Mouse (Mus musculus): ENCODE measurements at regions not wholly inside any gene's neighbourhood (a gene's known extent, or its start where the extent isn't known, plus 50 kb on each side); places are given as distances from the start of the nearest gene placed in this dataset.

DNA sequence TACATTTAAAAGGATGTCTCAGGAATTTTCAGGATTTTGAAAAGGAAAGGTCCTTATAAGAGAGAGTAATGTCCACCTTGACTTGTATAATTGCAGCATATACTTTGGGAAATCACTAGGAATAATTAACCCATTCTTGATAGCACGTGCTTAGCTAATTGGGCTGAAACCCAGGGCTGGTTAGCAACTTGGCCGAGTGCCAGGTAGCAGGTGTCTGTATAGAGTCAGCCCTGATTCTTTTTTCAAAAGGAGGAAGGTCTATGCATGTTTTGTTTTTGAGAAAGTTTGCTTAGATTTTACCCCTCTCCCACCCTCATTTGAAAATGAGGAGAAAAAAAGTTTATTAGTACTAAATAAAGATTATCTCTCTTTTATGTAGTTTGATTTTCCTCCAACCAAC, 113.1 kb downstream of the Sox3 start:
- H3K4me1 ChIP-seq (ENCODE audit: control insufficient read depth, insufficient read depth, low read length): no peaks in the 10 kb centered on the region
- H3K79me2 ChIP-seq (ENCODE audit: control insufficient read depth, insufficient read depth, low read length): no peaks in the 10 kb centered on the region
- no peak overlapping the region for H3K27ac ChIP-seq (replicated peaks; ENCODE audit: insufficient read depth, low read depth, low read length)
- no peak overlapping the region for H3K9ac ChIP-seq (ENCODE audit: low read depth, low read length)
- H3K36me3 ChIP-seq (ENCODE audit: control insufficient read depth, insufficient read depth, low read length): no peaks in the 10 kb centered on the region
- no peak overlapping the region for H3K4me3 ChIP-seq (ENCODE audit: insufficient read depth, low read depth, low read length)
- H3K27me3 ChIP-seq (ENCODE audit: control insufficient read depth, insufficient read depth, low read length): no peaks in the 10 kb centered on the region
- WGBS: 35% methylated on average over 2 of the region's 2 CpGs
- DNase-seq (ENCODE audit: extremely low read depth, low read depth, low spot score): no peak
- TF ChIP-seq POLR2A (IDR thresholded peaks at IDR 0.05; ENCODE audit: extremely low read depth, insufficient read depth, low read length): no peak

DNA sequence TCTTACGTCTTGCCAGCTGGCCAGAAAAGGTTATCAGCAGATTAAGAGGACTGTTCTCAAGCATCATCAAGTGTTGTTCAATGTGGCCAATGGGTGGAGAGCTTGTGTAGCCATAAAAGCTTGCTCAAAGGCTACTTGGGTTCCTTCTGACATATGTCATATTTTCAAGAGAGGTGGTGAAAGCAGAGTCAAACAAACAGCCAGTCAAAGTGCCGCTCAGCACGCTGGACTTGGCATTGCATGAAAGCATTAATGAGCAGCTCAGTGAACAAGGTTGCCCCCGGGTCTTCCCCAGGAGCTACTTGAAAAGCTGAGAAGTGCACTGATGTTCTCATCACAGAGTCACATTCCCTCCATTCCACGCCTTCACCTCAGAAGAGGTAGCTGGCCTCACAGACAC, 119.6 kb downstream of the Sox3 start:
- TF ChIP-seq CTCF (IDR thresholded peaks at IDR 0.05; ENCODE audit: low read depth, low read length): no peak
- TF ChIP-seq POLR2A (IDR thresholded peaks at IDR 0.05; ENCODE audit: extremely low read depth, insufficient read depth, low read length): no peak
- no peaks in the 10 kb centered on the region for H3K79me2 ChIP-seq (ENCODE audit: control insufficient read depth, insufficient read depth, low read length)
- H3K4me1 ChIP-seq (ENCODE audit: control insufficient read depth, insufficient read depth, low read length): no peaks in the 10 kb centered on the region
- no peak overlapping the region for H3K9ac ChIP-seq (ENCODE audit: low read depth, low read length)
- H3K4me3 ChIP-seq (ENCODE audit: insufficient read depth, low read depth, low read length): no peak overlapping the region
- no peak overlapping the region for H3K27ac ChIP-seq (replicated peaks; ENCODE audit: insufficient read depth, low read depth, low read length)
- 71% methylated on average over 5 of the region's 5 CpGs for WGBS
- no peaks in the 10 kb centered on the region for H3K27me3 ChIP-seq (ENCODE audit: control insufficient read depth, insufficient read depth, low read length)
- no peak for DNase-seq (ENCODE audit: extremely low read depth, low read depth, low spot score)
- no peaks in the 10 kb centered on the region for H3K36me3 ChIP-seq (ENCODE audit: control insufficient read depth, insufficient read depth, low read length)

DNA sequence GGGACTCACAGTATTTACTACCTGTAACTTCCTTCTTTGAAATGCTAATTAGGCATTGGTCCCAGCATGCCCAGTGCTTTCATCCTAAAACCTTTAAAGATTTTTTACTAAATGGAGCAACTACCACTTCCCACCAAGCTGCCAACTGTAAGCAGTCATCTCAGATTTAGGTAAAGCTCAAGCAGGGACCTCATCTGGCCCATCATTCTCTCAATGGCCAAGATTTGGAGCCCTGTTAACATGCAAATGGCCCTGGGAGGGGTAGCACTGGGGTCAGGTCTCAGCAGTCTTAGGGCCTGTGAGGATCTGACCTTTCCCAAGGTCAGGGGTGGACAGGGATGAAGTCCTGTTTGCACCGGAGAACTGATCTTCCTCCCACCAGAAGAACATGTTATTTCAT, 120.8 kb downstream of the Sox3 start:
- no peak for DNase-seq (ENCODE audit: extremely low read depth, low read depth, low spot score)
- H3K9ac ChIP-seq (ENCODE audit: low read depth, low read length): no peak overlapping the region
- TF ChIP-seq CTCF (IDR thresholded peaks at IDR 0.05; ENCODE audit: low read depth, low read length) (no peak), POLR2A (IDR thresholded peaks at IDR 0.05; ENCODE audit: extremely low read depth, insufficient read depth, low read length) (no peak)
- H3K27ac ChIP-seq (replicated peaks; ENCODE audit: insufficient read depth, low read depth, low read length): no peak overlapping the region
- no peaks in the 10 kb centered on the region for H3K27me3 ChIP-seq (ENCODE audit: control insufficient read depth, insufficient read depth, low read length)
- H3K4me1 ChIP-seq (ENCODE audit: control insufficient read depth, insufficient read depth, low read length): no peaks in the 10 kb centered on the region
- H3K36me3 ChIP-seq (ENCODE audit: control insufficient read depth, insufficient read depth, low read length): no peaks in the 10 kb centered on the region
- H3K79me2 ChIP-seq (ENCODE audit: control insufficient read depth, insufficient read depth, low read length): no peaks in the 10 kb centered on the region
- 50% methylated on average over 1 of the region's 1 CpGs for whole genome bisulfite sequencing
- H3K4me3 ChIP-seq (ENCODE audit: insufficient read depth, low read depth, low read length): no peak overlapping the region

DNA sequence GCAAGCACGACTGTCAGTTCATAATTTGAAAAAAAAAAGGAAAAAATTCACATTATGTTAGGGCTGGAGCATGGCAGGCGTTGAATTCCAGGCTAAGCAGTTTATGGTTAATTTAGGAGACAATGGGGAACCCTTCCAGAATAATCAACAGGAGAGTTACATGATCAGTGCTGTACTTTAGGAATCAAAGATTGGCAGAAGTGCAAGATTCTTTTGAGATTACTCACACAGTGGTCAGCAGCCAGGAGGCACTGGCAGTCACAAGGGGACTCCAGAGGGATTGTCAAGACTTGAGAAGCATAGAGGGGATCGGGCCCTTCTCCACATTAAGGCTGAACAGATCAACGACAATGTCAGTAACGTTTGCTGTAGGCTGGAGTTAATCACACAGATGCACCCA, 142.8 kb downstream of the Sox3 start:
- DNase-seq (ENCODE audit: extremely low read depth, low read depth, low spot score): no peak
- Histone ChIP-seq H3K79me2 (ENCODE audit: control insufficient read depth, insufficient read depth, low read length) (no peaks in the 10 kb centered on the region), H3K9ac (ENCODE audit: low read depth, low read length) (no peak overlapping the region), H3K4me1 (ENCODE audit: control insufficient read depth, insufficient read depth, low read length) (no peaks in the 10 kb centered on the region), H3K27ac (replicated peaks; ENCODE audit: insufficient read depth, low read depth, low read length) (no peak overlapping the region), H3K36me3 (ENCODE audit: control insufficient read depth, insufficient read depth, low read length) (no peaks in the 10 kb centered on the region), H3K4me3 (ENCODE audit: insufficient read depth, low read depth, low read length) (no peak overlapping the region), H3K27me3 (ENCODE audit: control insufficient read depth, insufficient read depth, low read length) (no peaks in the 10 kb centered on the region)
- WGBS: 65% methylated on average over 5 of the region's 5 CpGs
- TF ChIP-seq POLR2A (IDR thresholded peaks at IDR 0.05; ENCODE audit: extremely low read depth, insufficient read depth, low read length) (no peak), CTCF (IDR thresholded peaks at IDR 0.05; ENCODE audit: low read depth, low read length) (no peak)

DNA sequence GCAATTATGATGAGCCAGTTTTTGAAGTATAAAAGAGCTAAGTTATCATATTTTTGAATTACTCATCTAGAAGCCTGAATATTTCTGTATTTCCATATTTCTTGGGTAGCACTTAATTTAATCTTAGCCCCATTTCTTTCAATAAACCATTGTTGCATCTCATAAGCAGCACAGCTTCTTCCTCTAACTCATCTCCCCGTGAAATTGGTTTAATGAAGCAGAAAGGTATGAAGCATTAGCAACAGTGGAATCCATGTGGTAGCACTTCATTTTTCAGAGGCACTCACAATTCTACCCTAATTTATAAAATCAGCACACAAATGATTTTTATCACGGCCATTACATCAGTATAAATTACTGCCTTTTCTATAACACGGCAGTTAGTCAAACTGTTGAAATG, 149.3 kb downstream of the Sox3 start:
- H3K4me3 ChIP-seq (ENCODE audit: insufficient read depth, low read depth, low read length): no peak overlapping the region
- no peaks in the 10 kb centered on the region for H3K4me1 ChIP-seq (ENCODE audit: control insufficient read depth, insufficient read depth, low read length)
- H3K27ac ChIP-seq (replicated peaks; ENCODE audit: insufficient read depth, low read depth, low read length): no peak overlapping the region
- H3K27me3 ChIP-seq (ENCODE audit: control insufficient read depth, insufficient read depth, low read length): no peaks in the 10 kb centered on the region
- no peak overlapping the region for H3K9ac ChIP-seq (ENCODE audit: low read depth, low read length)
- no peaks in the 10 kb centered on the region for H3K79me2 ChIP-seq (ENCODE audit: control insufficient read depth, insufficient read depth, low read length)
- DNase-seq (ENCODE audit: extremely low read depth, low read depth, low spot score): no peak
- 83% methylated on average over 3 of the region's 3 CpGs for WGBS
- TF ChIP-seq POLR2A (IDR thresholded peaks at IDR 0.05; ENCODE audit: extremely low read depth, insufficient read depth, low read length) (no peak), CTCF (IDR thresholded peaks at IDR 0.05; ENCODE audit: low read depth, low read length) (no peak)
- no peaks in the 10 kb centered on the region for H3K36me3 ChIP-seq (ENCODE audit: control insufficient read depth, insufficient read depth, low read length)

DNA sequence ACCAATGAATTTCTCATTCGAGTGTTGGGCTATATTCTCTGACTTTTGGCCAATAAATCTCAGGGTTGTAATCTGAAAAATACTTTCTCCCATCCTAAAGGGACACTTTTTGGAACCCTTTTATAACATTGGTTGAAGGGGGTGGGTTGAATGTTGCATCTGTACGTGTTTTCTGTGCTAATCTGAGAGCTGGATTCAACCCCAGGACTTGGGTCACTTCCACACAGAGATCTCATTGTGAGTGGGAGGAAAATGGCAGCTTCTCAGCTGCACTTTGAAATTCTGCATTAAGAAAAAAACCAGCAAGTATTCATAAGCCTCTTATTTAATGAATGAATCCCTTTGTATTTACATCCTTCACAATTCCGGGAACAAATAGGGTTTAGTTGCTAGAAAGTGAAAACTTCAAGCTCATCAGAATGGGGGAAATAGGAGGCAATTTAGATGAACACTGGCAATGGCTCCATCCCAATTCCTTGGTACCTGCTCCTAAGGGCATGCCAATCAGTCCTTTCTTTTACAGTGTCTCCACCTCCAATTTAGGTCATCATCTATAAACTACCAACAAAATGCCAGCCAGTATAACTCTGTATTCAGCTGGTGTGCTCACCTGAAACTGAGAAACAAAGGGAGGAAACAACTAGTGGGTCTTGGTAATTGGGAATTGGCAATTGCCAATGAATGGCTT, 150.1 kb downstream of the Sox3 start:
- no peaks in the 10 kb centered on the region for H3K36me3 ChIP-seq (ENCODE audit: control insufficient read depth, insufficient read depth, low read length)
- no peaks in the 10 kb centered on the region for H3K79me2 ChIP-seq (ENCODE audit: control insufficient read depth, insufficient read depth, low read length)
- TF ChIP-seq CTCF (IDR thresholded peaks at IDR 0.05; ENCODE audit: low read depth, low read length) (no peak), POLR2A (IDR thresholded peaks at IDR 0.05; ENCODE audit: extremely low read depth, insufficient read depth, low read length) (no peak)
- no peaks in the 10 kb centered on the region for H3K27me3 ChIP-seq (ENCODE audit: control insufficient read depth, insufficient read depth, low read length)
- H3K27ac ChIP-seq (replicated peaks; ENCODE audit: insufficient read depth, low read depth, low read length): no peak overlapping the region
- no peak overlapping the region for H3K4me3 ChIP-seq (ENCODE audit: insufficient read depth, low read depth, low read length)
- H3K4me1 ChIP-seq (ENCODE audit: control insufficient read depth, insufficient read depth, low read length): no peaks in the 10 kb centered on the region
- DNase-seq (ENCODE audit: extremely low read depth, low read depth, low spot score): no peak
- WGBS: 73% methylated on average over 3 of the region's 3 CpGs
- no peak overlapping the region for H3K9ac ChIP-seq (ENCODE audit: low read depth, low read length)

Measured in liver, adult 2 months (tissue).